Mouse (Mus musculus) cortical plate, adult 2 months (tissue): ENCODE measurements around the gene Zfp800. TPM values are rescaled to one million over a fixed set of nuclear protein-coding genes. Genes with fewer than 3 reads are reported as not detected.

Experiments
- H3K27ac ChIP-seq: fragments of 200-500 bp; 2 replicates; pipeline ENCODE4 v1.5.1; 2012; ENCODE audit warnings: low read length, control low read depth, inconsistent platforms; ENCODE audit not compliant: insufficient read depth
- H3K4me1 ChIP-seq: fragments of 200-500 bp; 2 replicates; pipeline ENCODE4 v1.6.1; 2011; ENCODE audit warnings: low read length; ENCODE audit not compliant: control insufficient read depth, insufficient read depth
- H3K4me3 ChIP-seq: fragments of 200-500 bp; 2 replicates; pipeline ENCODE4 v1.5.1; 2011; ENCODE audit warnings: mild to moderate bottlenecking, low read length, control low read depth; ENCODE audit not compliant: insufficient read depth
- CTCF ChIP-seq: fragments of 200-500 bp; IDR thresholded peaks from 2 replicates; pipeline ENCODE4 v1.5.1; 2011; ENCODE audit warnings: mild to moderate bottlenecking, control low read depth, low read length; ENCODE audit not compliant: insufficient read depth; ENCODE audit errors: extremely low read depth
- POLR2A ChIP-seq: fragments of 200-500 bp; IDR thresholded peaks from 2 replicates; pipeline ENCODE4 v1.6.1; 2011; ENCODE audit warnings: mild to moderate bottlenecking, low read length, control low read depth; ENCODE audit not compliant: insufficient read depth; ENCODE audit errors: extremely low read depth
- polyA plus RNA-seq: library from polyadenylated mRNA; depleted of rRNA; stranded (reverse); fragments of >200 nt; gene quantifications from 2 replicates; pipeline ENCODE4 v1.2.3, GENCODE M21; 2012

Gene Zfp800
- polyA plus RNA-seq, 1 experiment, result 8.1 TPM

- Histone ChIP-seq H3K4me1 (peaks cover 13% of the 10 kb centered on the region), H3K4me3 (peak overlapping the region; percentile 98), H3K27ac (peak overlapping the region; percentile 54; the same call in 1 of the 2 replicates)
- TF ChIP-seq CTCF, result no peak
- TF ChIP-seq POLR2A, result no peak
These were observed 25.0 kb upstream of the Zfp800 start for GRCm38 (mm10) chr6:28422651-28423290.

GRCm38 (mm10) chr6:28421469-28422000 lies 23.7 kb upstream of the Zfp800 start:
- peaks cover 13% of the 10 kb centered on the region for H3K4me1 ChIP-seq
- TF ChIP-seq POLR2A, result peak; percentile 69
- TF ChIP-seq CTCF, result peak; percentile 57
- peak overlapping the region; percentile 16; the same call in 1 of the 2 replicates for H3K27ac ChIP-seq
- H3K4me3 ChIP-seq, result peak overlapping the region; percentile 71

GRCm38 (mm10) chr6:28420865-28421264 lies 23.1 kb upstream of the Zfp800 start:
- H3K4me3 ChIP-seq, result peak overlapping the region; percentile 71
- peaks cover 13% of the 10 kb centered on the region for H3K4me1 ChIP-seq
- TF ChIP-seq POLR2A (no peak), CTCF (no peak)
- no peak overlapping the region for H3K27ac ChIP-seq

- Histone ChIP-seq H3K4me3 (peak overlapping the region; percentile 71), H3K4me1 (peaks cover 13% of the 10 kb centered on the region), H3K27ac (no peak overlapping the region)
- TF ChIP-seq POLR2A (no peak), CTCF (no peak)
These were observed 22.6 kb upstream of the Zfp800 start for GRCm38 (mm10) chr6:28420361-28420760.

GRCm38 (mm10) chr6:28419673-28420072 lies 21.9 kb upstream of the Zfp800 start:
- no peak overlapping the region for H3K4me3 ChIP-seq
- TF ChIP-seq POLR2A, result no peak
- no peak for TF ChIP-seq CTCF

GRCm38 (mm10) chr6:28418449-28418848 lies 20.6 kb upstream of the Zfp800 start:
- Histone ChIP-seq H3K27ac (0 out of 2 replicates have a peak overlapping the region, but pooled peaks have one; percentile 70), H3K4me3 (0 out of 2 replicates have a peak overlapping the region, but pooled peaks have one; percentile 6), H3K4me1 (peaks cover 10% of the 10 kb centered on the region)
- TF ChIP-seq CTCF (no peak), POLR2A (no peak)

More at GRCm38 (mm10) chr6:28419673-28420072, 21.9 kb upstream of the Zfp800 start:
- H3K27ac ChIP-seq, result no peak overlapping the region
- peaks cover 11% of the 10 kb centered on the region for H3K4me1 ChIP-seq

- Histone ChIP-seq H3K4me1 (peaks cover 10% of the 10 kb centered on the region), H3K27ac (no peak overlapping the region), H3K4me3 (no peak overlapping the region)
- TF ChIP-seq CTCF (no peak), POLR2A (no peak)
These were observed 19.2 kb upstream of the Zfp800 start for GRCm38 (mm10) chr6:28416981-28417380.

- H3K4me3 ChIP-seq, result no peak overlapping the region
- H3K4me1 ChIP-seq, result no peaks in the 10 kb centered on the region
- TF ChIP-seq CTCF (no peak), POLR2A (no peak)
- no peak overlapping the region for H3K27ac ChIP-seq
These were observed 13.4 kb upstream of the Zfp800 start for GRCm38 (mm10) chr6:28411236-28411635.

GRCm38 (mm10) chr6:28410053-28410452 lies 12.2 kb upstream of the Zfp800 start:
- TF ChIP-seq CTCF (no peak), POLR2A (no peak)
- H3K4me3 ChIP-seq, result no peak overlapping the region
- H3K27ac ChIP-seq, result no peak overlapping the region
- H3K4me1 ChIP-seq, result no peaks in the 10 kb centered on the region

- no peak overlapping the region for H3K4me3 ChIP-seq
- TF ChIP-seq POLR2A (no peak), CTCF (no peak)
- no peaks in the 10 kb centered on the region for H3K4me1 ChIP-seq
- no peak overlapping the region for H3K27ac ChIP-seq
These were observed 2.0 kb upstream of the Zfp800 start for GRCm38 (mm10) chr6:28399791-28400190.
